In genomic region chr7:67443666-67444065, GRCm38 (mm10) we compare ENCODE assay signal across 9 mouse cellular contexts.
DNase-seq lines count a peak whose midpoint lies in the region; ATAC-seq and TF ChIP-seq lines count a peak whose summit lies in the region.
"Had no signal": no experiment of that assay in that cellular context is flagged by ENCODE, and none has a peak within 500 bp of the region (broad histone marks: within the 10 kb centered on the region; RNA-seq: fewer than 3 reads in every experiment).

No protein-coding gene starts in this region.

- no peak for TF ChIP-seq POLR2A in cortical plate, adult 2 months (IDR thresholded peaks at IDR 0.05; ENCODE audit: extremely low read depth, insufficient read depth, low read length)

- H3K36me3 ChIP-seq in heart, embryonic 14.5 days (ENCODE audit: control insufficient read depth, insufficient read depth, low read length): no peaks in the 10 kb centered on the region
- no peaks in the 10 kb centered on the region for H3K36me3 ChIP-seq in hindbrain, embryonic 13.5 days
- H3K36me3 ChIP-seq in neural tube, embryonic 13.5 days: no peaks in the 10 kb centered on the region
- H3K36me3 ChIP-seq: lung, embryonic 15.5 days had no signal

- no peaks in the 10 kb centered on the region for H3K9me3 ChIP-seq in heart, embryonic 14.5 days (ENCODE audit: control insufficient read depth, low read length)
- H3K9me3 ChIP-seq in hindbrain, embryonic 13.5 days: no peaks in the 10 kb centered on the region
- H3K9me3 ChIP-seq in neural tube, embryonic 13.5 days: no peaks in the 10 kb centered on the region
- H3K9me3 ChIP-seq: lung, embryonic 15.5 days had no signal

- H3K27ac ChIP-seq in heart, embryonic 14.5 days (replicated peaks in 1 of 2; ENCODE audit: control insufficient read depth in 1 of 2, insufficient read depth in 1 of 2, low read depth in 2 of 2, low read length in 2 of 2): peak overlapping the region; percentile 45 to 78; a peak in 3 of 4 replicates
- H3K27ac ChIP-seq in cortical plate, adult 2 months (ENCODE audit: insufficient read depth, low read length): peak overlapping the region; percentile 30; the same call in 1 of the 2 replicates
- H3K27ac ChIP-seq in hindbrain, embryonic 13.5 days: peak overlapping the region; percentile 89
- peak overlapping the region; percentile 85 for H3K27ac ChIP-seq in neural tube, embryonic 13.5 days (replicated peaks)

- H3K4me1 ChIP-seq in heart, embryonic 14.5 days (ENCODE audit: control insufficient read depth in 2 of 2, insufficient read depth in 2 of 2, low read length in 2 of 2): peaks cover 46 to 56% of the 10 kb centered on the region in 2 experiments
- H3K4me1 ChIP-seq in cortical plate, adult 2 months (ENCODE audit: control insufficient read depth, insufficient read depth, low read length): peaks cover 3% of the 10 kb centered on the region
- H3K4me1 ChIP-seq in hindbrain, embryonic 13.5 days (replicated peaks): peaks cover 52% of the 10 kb centered on the region
- H3K4me1 ChIP-seq in neural tube, embryonic 13.5 days (replicated peaks): peaks cover 50% of the 10 kb centered on the region

- H3K4me2 ChIP-seq in heart, embryonic 14.5 days (ENCODE audit: low read length): peak overlapping the region; percentile 24
- H3K4me2 ChIP-seq in hindbrain, embryonic 13.5 days: peak overlapping the region; percentile 31; the same call in 1 of the 2 replicates
- H3K4me2 ChIP-seq in neural tube, embryonic 13.5 days: peak overlapping the region; percentile 24

- no peaks in the 10 kb centered on the region for H3K27me3 ChIP-seq in heart, embryonic 14.5 days (ENCODE audit: control insufficient read depth, insufficient read depth, low read length)
- no peaks in the 10 kb centered on the region for H3K27me3 ChIP-seq in hindbrain, embryonic 13.5 days
- H3K27me3 ChIP-seq in neural tube, embryonic 13.5 days: no peaks in the 10 kb centered on the region
- H3K27me3 ChIP-seq: lung, embryonic 15.5 days had no signal

- no peak for TF ChIP-seq CTCF in cortical plate, adult 2 months (IDR thresholded peaks at IDR 0.05; ENCODE audit: extremely low read depth, insufficient read depth, low read length)

- no peak for DNase-seq in heart, adult 11 months
- no peak for DNase-seq in adrenal gland, postnatal 10 days
- DNase-seq in layer of hippocampus, adult 11-12 months (ENCODE audit: low spot score): no peak
- no peak for DNase-seq in layer of hippocampus, postnatal 25 days (ENCODE audit: extremely low spot score in 1 of 2, low spot score in 1 of 2)

- WGBS in heart, embryonic 14.5 days: 81% methylated on average over 3 of the region's 3 CpGs
- 66% methylated on average over 3 of the region's 3 CpGs for WGBS in hindbrain, embryonic 13.5 days
- 43% methylated on average over 3 of the region's 3 CpGs for WGBS in neural tube, embryonic 13.5 days

- H3K4me3 ChIP-seq in heart, embryonic 14.5 days (ENCODE audit: control insufficient read depth in 1 of 2, insufficient read depth in 1 of 2, low read depth in 1 of 2, low read length in 2 of 2): no peak overlapping the region
- H3K4me3 ChIP-seq in cortical plate, adult 2 months (ENCODE audit: insufficient read depth, low read length): no peak overlapping the region
- no peak overlapping the region for H3K4me3 ChIP-seq in hindbrain, embryonic 13.5 days
- H3K4me3 ChIP-seq in neural tube, embryonic 13.5 days: no peak overlapping the region
- H3K4me3 ChIP-seq: lung, embryonic 15.5 days had no signal

- peak overlapping the region; percentile 65 for H3K9ac ChIP-seq in heart, embryonic 14.5 days (ENCODE audit: low read length)
- peak overlapping the region; percentile 61 for H3K9ac ChIP-seq in hindbrain, embryonic 13.5 days
- H3K9ac ChIP-seq in neural tube, embryonic 13.5 days: peak overlapping the region; percentile 42
- H3K9ac ChIP-seq: lung, embryonic 15.5 days had no signal

- no peak for ATAC-seq in heart, embryonic 14.5 days (ENCODE audit: insufficient number of reproducible peaks, insufficient read depth, low FRiP score, low read depth)
- peak; percentile 19; the same call in 1 of the 2 replicates for ATAC-seq in hindbrain, embryonic 13.5 days (ENCODE audit: low FRiP score)
- no peak for ATAC-seq in neural tube, embryonic 13.5 days (ENCODE audit: low read depth)

Comparison
In these comparisons a context has a peak if more than half of its experiments do, and no peak if none do; other contexts are left out.
1. H3K27ac ChIP-seq: peak in every context shown above with its lines; median percentile 89 in hindbrain, embryonic 13.5 days; 85 in neural tube, embryonic 13.5 days; 62 in heart, embryonic 14.5 days; 30 in cortical plate, adult 2 months.